Mouse (Mus musculus): ENCODE data around the gene Idh1. TPM values are rescaled to one million over a fixed set of nuclear protein-coding genes. Genes with fewer than 3 reads are reported as not detected.
A peak's percentile ranks its signal among the peaks of the same experiment; 100 is the strongest.

Gene Idh1
- polyA plus RNA-seq, 1 experiment from 2014 or later: 302 TPM

GRCm38 (mm10) chr1:65169536-65169935 lies 16.8 kb downstream of the Idh1 start:
- H3K4me3 ChIP-seq (ENCODE audit: low read length): no peak overlapping the region
- no peaks in the 10 kb centered on the region for H3K9me3 ChIP-seq (ENCODE audit: control insufficient read depth, low read length)
- H3K4me1 ChIP-seq (ENCODE audit: control insufficient read depth, insufficient read depth, low read length): no peaks in the 10 kb centered on the region
- peaks cover 26% of the 10 kb centered on the region; the same call in 1 of the 2 replicates for H3K36me3 ChIP-seq (ENCODE audit: control insufficient read depth, insufficient read depth, low read length)
- no peak overlapping the region for H3K9ac ChIP-seq (ENCODE audit: low read depth, low read length)
- H3K27me3 ChIP-seq (replicated peaks; ENCODE audit: control insufficient read depth, insufficient read depth, low read length): no peaks in the 10 kb centered on the region
- H3K4me2 ChIP-seq (ENCODE audit: low read depth, low read length): no peak overlapping the region
- no peak overlapping the region for H3K27ac ChIP-seq (ENCODE audit: low read length)
- ATAC-seq: peak; percentile 57; the same call in 1 of the 2 replicates
- WGBS: 78% methylated on average over 7 of the region's 7 CpGs

GRCm38 (mm10) chr1:65167496-65167895 lies 18.8 kb downstream of the Idh1 start:
- H3K27me3 ChIP-seq (replicated peaks; ENCODE audit: control insufficient read depth, insufficient read depth, low read length): no peaks in the 10 kb centered on the region
- H3K4me1 ChIP-seq (ENCODE audit: control insufficient read depth, insufficient read depth, low read length): no peaks in the 10 kb centered on the region
- no peaks in the 10 kb centered on the region for H3K9me3 ChIP-seq (ENCODE audit: control insufficient read depth, low read length)
- peaks cover 24% of the 10 kb centered on the region; the same call in 1 of the 2 replicates for H3K36me3 ChIP-seq (ENCODE audit: control insufficient read depth, insufficient read depth, low read length)
- H3K4me3 ChIP-seq (ENCODE audit: low read length): no peak overlapping the region
- ATAC-seq: no peak
- 89% methylated on average over 1 of the region's 1 CpGs for WGBS
- no peak overlapping the region for H3K4me2 ChIP-seq (ENCODE audit: low read depth, low read length)
- H3K9ac ChIP-seq (ENCODE audit: low read depth, low read length): no peak overlapping the region
- no peak overlapping the region for H3K27ac ChIP-seq (ENCODE audit: low read length)

GRCm38 (mm10) chr1:65162210-65162609 lies 24.1 kb downstream of the Idh1 start:
- H3K4me3 ChIP-seq (ENCODE audit: low read length): no peak overlapping the region
- H3K4me2 ChIP-seq (ENCODE audit: low read depth, low read length): no peak overlapping the region
- H3K9ac ChIP-seq (ENCODE audit: low read depth, low read length): no peak overlapping the region
- no peaks in the 10 kb centered on the region for H3K27me3 ChIP-seq (replicated peaks; ENCODE audit: control insufficient read depth, insufficient read depth, low read length)
- ATAC-seq: no peak
- 95% methylated on average over 1 of the region's 1 CpGs for WGBS
- no peaks in the 10 kb centered on the region for H3K9me3 ChIP-seq (ENCODE audit: control insufficient read depth, low read length)
- peaks cover 33% of the 10 kb centered on the region for H3K36me3 ChIP-seq (ENCODE audit: control insufficient read depth, insufficient read depth, low read length)
- H3K4me1 ChIP-seq (ENCODE audit: control insufficient read depth, insufficient read depth, low read length): no peaks in the 10 kb centered on the region
- H3K27ac ChIP-seq (ENCODE audit: low read length): no peak overlapping the region

GRCm38 (mm10) chr1:65156111-65156510 lies 30.2 kb downstream of the Idh1 start:
- H3K36me3 ChIP-seq (ENCODE audit: control insufficient read depth, insufficient read depth, low read length): peaks cover 14% of the 10 kb centered on the region
- WGBS: 92% methylated on average over 5 of the region's 5 CpGs
- H3K27ac ChIP-seq (ENCODE audit: low read length): no peak overlapping the region
- no peaks in the 10 kb centered on the region for H3K4me1 ChIP-seq (ENCODE audit: control insufficient read depth, insufficient read depth, low read length)
- no peak overlapping the region for H3K9ac ChIP-seq (ENCODE audit: low read depth, low read length)
- no peaks in the 10 kb centered on the region for H3K9me3 ChIP-seq (ENCODE audit: control insufficient read depth, low read length)
- ATAC-seq: no peak
- no peak overlapping the region for H3K4me3 ChIP-seq (ENCODE audit: low read length)
- no peak overlapping the region for H3K4me2 ChIP-seq (ENCODE audit: low read depth, low read length)
- no peaks in the 10 kb centered on the region for H3K27me3 ChIP-seq (replicated peaks; ENCODE audit: control insufficient read depth, insufficient read depth, low read length)

- H3K27ac ChIP-seq (ENCODE audit: low read length): no peak overlapping the region
- no peaks in the 10 kb centered on the region for H3K27me3 ChIP-seq (replicated peaks; ENCODE audit: control insufficient read depth, insufficient read depth, low read length)
- H3K4me1 ChIP-seq (ENCODE audit: control insufficient read depth, insufficient read depth, low read length): no peaks in the 10 kb centered on the region
- H3K4me3 ChIP-seq (ENCODE audit: low read length): no peak overlapping the region
- peaks cover 6% of the 10 kb centered on the region; the same call in 1 of the 2 replicates for H3K36me3 ChIP-seq (ENCODE audit: control insufficient read depth, insufficient read depth, low read length)
- H3K4me2 ChIP-seq (ENCODE audit: low read depth, low read length): no peak overlapping the region
- H3K9ac ChIP-seq (ENCODE audit: low read depth, low read length): no peak overlapping the region
- no peaks in the 10 kb centered on the region for H3K9me3 ChIP-seq (ENCODE audit: control insufficient read depth, low read length)
- peak; percentile 26; the same call in 1 of the 2 replicates for ATAC-seq
Observed at GRCm38 (mm10) chr1:65154814-65155213, 31.5 kb downstream of the Idh1 start.

GRCm38 (mm10) chr1:65147971-65148370 lies 38.3 kb downstream of the Idh1 start:
- no peaks in the 10 kb centered on the region for H3K4me1 ChIP-seq (ENCODE audit: control insufficient read depth, insufficient read depth, low read length)
- no peaks in the 10 kb centered on the region for H3K9me3 ChIP-seq (ENCODE audit: control insufficient read depth, low read length)
- H3K4me2 ChIP-seq (ENCODE audit: low read depth, low read length): no peak overlapping the region
- H3K27ac ChIP-seq (ENCODE audit: low read length): no peak overlapping the region
- 75% methylated on average over 3 of the region's 3 CpGs for WGBS
- ATAC-seq: no peak
- H3K9ac ChIP-seq (ENCODE audit: low read depth, low read length): no peak overlapping the region
- no peaks in the 10 kb centered on the region for H3K27me3 ChIP-seq (replicated peaks; ENCODE audit: control insufficient read depth, insufficient read depth, low read length)
- H3K36me3 ChIP-seq (ENCODE audit: control insufficient read depth, insufficient read depth, low read length): no peaks in the 10 kb centered on the region
- H3K4me3 ChIP-seq (ENCODE audit: low read length): no peak overlapping the region

- Histone ChIP-seq H3K9me3 (ENCODE audit: control insufficient read depth, low read length) (no peaks in the 10 kb centered on the region), H3K27me3 (replicated peaks; ENCODE audit: control insufficient read depth, insufficient read depth, low read length) (no peaks in the 10 kb centered on the region), H3K4me1 (ENCODE audit: control insufficient read depth, insufficient read depth, low read length) (no peaks in the 10 kb centered on the region), H3K36me3 (ENCODE audit: control insufficient read depth, insufficient read depth, low read length) (no peaks in the 10 kb centered on the region), H3K4me3 (ENCODE audit: low read length) (no peak overlapping the region), H3K4me2 (ENCODE audit: low read depth, low read length) (no peak overlapping the region), H3K27ac (ENCODE audit: low read length) (no peak overlapping the region), H3K9ac (ENCODE audit: low read depth, low read length) (no peak overlapping the region)
- WGBS: 91% methylated on average over 5 of the region's 5 CpGs
- ATAC-seq: no peak
Observed at GRCm38 (mm10) chr1:65147326-65147725, 39.0 kb downstream of the Idh1 start.

GRCm38 (mm10) chr1:65146601-65147000 lies 39.7 kb downstream of the Idh1 start:
- Histone ChIP-seq H3K27me3 (replicated peaks; ENCODE audit: control insufficient read depth, insufficient read depth, low read length) (no peaks in the 10 kb centered on the region), H3K4me2 (ENCODE audit: low read depth, low read length) (no peak overlapping the region), H3K36me3 (ENCODE audit: control insufficient read depth, insufficient read depth, low read length) (no peaks in the 10 kb centered on the region), H3K9ac (ENCODE audit: low read depth, low read length) (no peak overlapping the region), H3K4me1 (ENCODE audit: control insufficient read depth, insufficient read depth, low read length) (no peaks in the 10 kb centered on the region), H3K9me3 (ENCODE audit: control insufficient read depth, low read length) (no peaks in the 10 kb centered on the region), H3K4me3 (ENCODE audit: low read length) (no peak overlapping the region), H3K27ac (ENCODE audit: low read length) (no peak overlapping the region)
- 41% methylated on average over 2 of the region's 2 CpGs for WGBS
- peak; percentile 81 for ATAC-seq

GRCm38 (mm10) chr1:65144783-65145182 lies 41.5 kb downstream of the Idh1 start:
- H3K4me2 ChIP-seq (ENCODE audit: low read depth, low read length): no peak overlapping the region
- H3K27me3 ChIP-seq (replicated peaks; ENCODE audit: control insufficient read depth, insufficient read depth, low read length): no peaks in the 10 kb centered on the region
- H3K9ac ChIP-seq (ENCODE audit: low read depth, low read length): no peak overlapping the region
- H3K4me1 ChIP-seq (ENCODE audit: control insufficient read depth, insufficient read depth, low read length): no peaks in the 10 kb centered on the region
- no peak overlapping the region for H3K27ac ChIP-seq (ENCODE audit: low read length)
- no peaks in the 10 kb centered on the region for H3K9me3 ChIP-seq (ENCODE audit: control insufficient read depth, low read length)
- ATAC-seq: no peak
- H3K36me3 ChIP-seq (ENCODE audit: control insufficient read depth, insufficient read depth, low read length): no peaks in the 10 kb centered on the region
- H3K4me3 ChIP-seq (ENCODE audit: low read length): no peak overlapping the region
- WGBS: 78% methylated on average over 2 of the region's 2 CpGs

- Histone ChIP-seq H3K4me3 (ENCODE audit: low read length) (no peak overlapping the region), H3K9ac (ENCODE audit: low read depth, low read length) (no peak overlapping the region), H3K4me1 (ENCODE audit: control insufficient read depth, insufficient read depth, low read length) (0 out of 2 replicates have a peak, but pooled peaks cover 2% of the 10 kb centered on the region), H3K4me2 (ENCODE audit: low read depth, low read length) (no peak overlapping the region), H3K9me3 (ENCODE audit: control insufficient read depth, low read length) (no peaks in the 10 kb centered on the region), H3K36me3 (ENCODE audit: control insufficient read depth, insufficient read depth, low read length) (no peaks in the 10 kb centered on the region), H3K27ac (ENCODE audit: low read length) (no peak overlapping the region), H3K27me3 (replicated peaks; ENCODE audit: control insufficient read depth, insufficient read depth, low read length) (no peaks in the 10 kb centered on the region)
- 86% methylated on average over 6 of the region's 6 CpGs for WGBS
- ATAC-seq: no peak
Observed at GRCm38 (mm10) chr1:65137560-65137959, 48.7 kb downstream of the Idh1 start.
